ENCODE assay signal across 1 mouse cellular context in genomic region chr19:57360341-57361130, GRCm38 (mm10).
TF ChIP-seq lines count a peak whose summit lies in the region.

Gene Fam160b1, plus strand, starts transcription at chr19:57360680.

TF ChIP-seq in MEL, 35 proteins besides CTCF, POLR2A, EP300 and RAD21 (continued from another document):
- TF ChIP-seq CHD1 (IDR thresholded peaks at IDR 0.05; ENCODE audit: low read depth, low read length) (no peak), SMC3 (IDR thresholded peaks at IDR 0.05; ENCODE audit: low read depth, low read length) (peak; percentile 25; the same call in 1 of the 2 replicates), POLR2AphosphoS5 (IDR thresholded peaks at IDR 0.05; ENCODE audit: borderline replicate concordance, low read depth, low read length) (peak; percentile 80; the same call in 1 of the 2 replicates)
